Mouse (Mus musculus): ENCODE results near the gene Rbm12b1. TPM values are rescaled to one million over a fixed set of nuclear protein-coding genes. Genes with fewer than 3 reads are reported as not detected.

Rbm12b1 gene
- 21.7 to 38.8 TPM (median 25.8 TPM) in 4 replicates for total RNA-seq (2023)

DNA sequence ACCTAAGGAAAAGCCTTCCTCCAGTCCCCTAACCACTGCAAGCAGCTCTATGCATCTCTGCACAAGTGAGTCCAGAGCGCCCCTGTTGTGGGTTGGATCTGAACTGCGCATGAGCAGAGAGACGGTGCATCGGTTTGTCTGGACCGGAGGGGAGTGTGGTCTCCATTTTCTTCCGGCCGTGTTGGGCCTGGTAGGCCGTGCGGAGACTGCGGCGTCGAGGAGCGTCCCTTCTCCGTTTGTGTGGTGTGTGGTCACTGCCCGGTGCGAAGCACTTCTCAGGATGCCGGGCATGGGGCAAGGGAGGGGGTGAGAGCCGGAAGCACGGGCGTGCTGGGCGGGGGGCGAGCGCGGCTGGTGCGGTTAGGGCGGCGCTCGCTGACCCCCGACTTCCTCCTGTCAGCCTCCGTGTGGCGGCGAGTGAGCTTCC is at the start of gene Rbm12b1:
Gene Rbm12b1, plus strand, starts transcription at position 124 of the 427 bp plus-strand sequence.

DNA sequence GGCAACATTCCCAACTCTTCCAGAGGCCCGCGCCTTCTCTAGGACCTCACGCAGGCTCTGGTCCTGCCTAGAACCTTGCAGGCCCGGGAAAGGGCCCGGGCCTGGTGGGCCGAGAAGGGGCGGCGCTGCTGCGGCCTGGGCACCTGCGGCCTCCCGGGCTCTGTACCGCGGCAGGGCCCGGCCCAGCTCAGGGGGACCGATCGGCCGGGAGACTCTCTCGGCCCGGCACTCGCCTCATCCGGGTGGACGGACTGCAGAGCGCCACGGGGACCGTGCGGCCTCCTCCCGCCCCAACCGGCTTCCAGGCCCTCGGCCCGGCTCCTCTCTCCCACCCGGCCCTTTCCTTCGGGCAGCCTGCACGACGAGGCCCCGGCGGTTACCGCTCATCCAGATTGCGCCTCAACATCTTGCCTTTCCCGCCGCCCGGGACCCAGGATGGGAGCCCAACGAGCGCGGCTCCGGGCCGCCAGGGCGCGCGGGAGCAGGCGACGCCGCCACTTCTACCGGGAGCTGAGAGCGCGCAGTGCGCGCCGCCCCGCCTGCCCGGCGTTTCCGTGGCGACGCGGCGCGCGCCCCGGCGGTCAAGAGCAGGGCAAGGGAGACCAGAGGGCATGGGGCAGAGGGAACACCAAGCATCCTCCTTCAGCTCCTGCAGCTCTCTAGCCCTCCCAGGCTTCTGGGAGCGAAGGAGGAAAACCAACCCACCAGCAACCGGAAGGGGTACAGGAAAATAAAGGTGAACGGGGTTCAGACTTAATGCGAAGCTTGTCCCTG is 31.4 kb downstream of the Rbm12b1 start, which contains the start of gene Fam92a:
Gene Fam92a, minus strand, starts transcription at position 698 of the 774 bp plus-strand sequence.

Other genes with a start within 250 kb of the Rbm12b1 start
- not detected in 4 replicates for gene Gm10604, start 159.0 kb upstream of the Rbm12b1 start, total RNA-seq (2023)
- gene Rbm12b2, start 50.8 kb upstream of the Rbm12b1 start, total RNA-seq (2023), result 27.9 to 35.2 TPM (median 30.0 TPM) in 4 replicates
- gene Fam92a, start 31.8 kb downstream of the Rbm12b1 start, total RNA-seq (2023), result 4.1 to 7.8 TPM (median 6.9 TPM) in 4 replicates

Data from B cell, adult 62 days (primary cell).